Mouse (Mus musculus): ENCODE data around the gene Rem1. TPM values are rescaled to one million over a fixed set of nuclear protein-coding genes. Genes with fewer than 3 reads are reported as not detected.
A peak's percentile ranks its signal among the peaks of the same experiment; 100 is the strongest.

Gene Rem1
- total and polyA plus RNA-seq, 2 experiments from 2014 or later = 10.2 to 12.5 TPM

DNA sequence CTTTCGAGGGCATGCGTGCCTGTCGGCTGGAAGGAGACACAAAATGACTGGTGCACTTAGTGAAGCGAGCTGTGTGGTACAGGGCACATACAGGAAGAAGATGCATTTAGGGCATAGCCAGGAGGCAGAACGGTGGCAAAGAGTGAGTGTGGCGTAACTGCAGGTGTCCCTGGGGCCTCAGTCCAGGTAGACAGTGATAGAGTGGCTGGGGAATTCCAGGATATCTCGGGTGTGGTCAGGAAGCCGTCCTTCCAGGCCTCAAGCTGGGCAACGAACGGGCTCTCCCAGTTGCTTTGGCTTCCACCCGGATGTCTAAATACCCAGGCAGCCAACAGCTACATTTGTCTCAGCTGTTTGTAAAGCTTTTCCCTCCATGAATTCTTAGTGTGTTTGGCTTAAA lies 47.4 kb downstream of the Rem1 start:
- TF ChIP-seq CTCF (IDR thresholded peaks at IDR 0.05; ENCODE audit: low read depth) (no peak), EP300 (IDR thresholded peaks at IDR 0.05; ENCODE audit: low read depth) (no peak)
- H3K36me3 ChIP-seq (replicated peaks; ENCODE audit: control insufficient read depth, insufficient read depth, low read length) = peaks cover 37% of the 10 kb centered on the region
- DNase-seq (ENCODE audit: low spot score) = no peak
- H3K9ac ChIP-seq (replicated peaks; ENCODE audit: low read depth, low read length) = no peak overlapping the region
- no peaks in the 10 kb centered on the region for H3K27me3 ChIP-seq (ENCODE audit: control insufficient read depth, insufficient read depth, low read length)
- 66% methylated on average over 11 of the region's 11 CpGs for WGBS
- no peaks in the 10 kb centered on the region for H3K9me3 ChIP-seq (replicated peaks; ENCODE audit: control insufficient read depth, low read length)
- H3K27ac ChIP-seq (ENCODE audit: low read depth) = no peak overlapping the region
- no peak overlapping the region for H3K4me3 ChIP-seq (ENCODE audit: low read depth, low read length)
- peaks cover 25% of the 10 kb centered on the region for H3K4me1 ChIP-seq (ENCODE audit: control insufficient read depth, insufficient read depth)
- ATAC-seq (ENCODE audit: insufficient read depth, low read depth) = no peak
- no peak overlapping the region for H3K4me2 ChIP-seq (ENCODE audit: low read depth, low read length)

DNA sequence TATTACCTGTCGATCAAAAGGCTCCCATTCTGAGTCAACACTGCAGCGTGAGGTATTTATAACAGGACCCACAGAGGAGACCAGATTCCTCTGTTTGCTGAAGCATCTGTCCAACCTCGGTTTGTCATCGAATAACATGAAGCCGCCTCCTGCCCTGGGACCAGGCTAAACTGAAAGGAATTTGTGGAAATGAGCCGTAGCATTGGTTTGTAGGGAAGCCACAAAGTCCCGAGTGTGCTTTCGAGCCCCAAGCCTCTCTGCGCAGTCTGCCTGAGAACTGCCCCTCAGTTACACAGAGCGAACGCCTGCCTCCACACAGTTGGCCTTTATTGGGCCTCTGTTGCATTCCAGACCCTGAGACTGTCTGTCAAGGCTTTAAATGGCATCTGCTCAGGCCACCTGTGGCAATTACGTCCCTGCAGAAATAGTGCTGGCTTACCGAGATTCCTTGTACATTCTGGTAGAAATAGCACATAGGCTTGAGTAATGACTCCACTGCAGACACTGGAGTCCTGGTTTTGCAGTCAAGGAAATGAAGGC lies 48.6 kb downstream of the Rem1 start:
- TF ChIP-seq CTCF (IDR thresholded peaks at IDR 0.05; ENCODE audit: low read depth) = no peak
- ATAC-seq (ENCODE audit: insufficient read depth, low read depth) (no peak), DNase-seq (ENCODE audit: low spot score) (no peak)
- Histone ChIP-seq H3K27me3 (ENCODE audit: control insufficient read depth, insufficient read depth, low read length) (no peaks in the 10 kb centered on the region), H3K27ac (ENCODE audit: low read depth) (no peak overlapping the region), H3K9ac (replicated peaks; ENCODE audit: low read depth, low read length) (no peak overlapping the region), H3K36me3 (replicated peaks; ENCODE audit: control insufficient read depth, insufficient read depth, low read length) (peaks cover 48% of the 10 kb centered on the region), H3K9me3 (replicated peaks; ENCODE audit: control insufficient read depth, low read length) (no peaks in the 10 kb centered on the region), H3K4me3 (ENCODE audit: low read depth, low read length) (no peak overlapping the region), H3K4me1 (ENCODE audit: control insufficient read depth, insufficient read depth) (peaks cover 23% of the 10 kb centered on the region), H3K4me2 (ENCODE audit: low read depth, low read length) (no peak overlapping the region)
- 67% methylated on average over 13 of the region's 13 CpGs for WGBS

DNA sequence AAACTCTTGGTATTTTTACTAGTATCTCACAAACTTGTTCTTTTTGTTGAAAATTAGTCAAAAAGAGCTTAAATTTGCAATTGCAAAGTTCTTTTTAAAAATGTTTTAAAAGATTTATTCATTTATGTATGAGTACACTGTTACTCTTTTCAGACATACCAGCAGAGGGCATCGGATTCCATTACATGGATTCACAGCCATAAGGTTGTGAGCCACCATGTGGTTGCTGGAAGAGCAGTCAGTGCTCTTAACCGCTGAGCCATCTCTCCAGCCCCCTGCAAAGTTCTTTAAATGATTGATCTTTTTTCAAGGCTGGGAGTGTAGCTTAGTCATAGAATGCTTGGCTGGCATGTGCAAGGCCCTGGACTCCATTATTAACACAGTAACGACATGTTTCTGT lies 51.6 kb downstream of the Rem1 start:
- Histone ChIP-seq H3K9ac (replicated peaks; ENCODE audit: low read depth, low read length) (no peak overlapping the region), H3K4me2 (ENCODE audit: low read depth, low read length) (no peak overlapping the region), H3K4me1 (ENCODE audit: control insufficient read depth, insufficient read depth) (peaks cover 6% of the 10 kb centered on the region), H3K4me3 (ENCODE audit: low read depth, low read length) (no peak overlapping the region), H3K36me3 (replicated peaks; ENCODE audit: control insufficient read depth, insufficient read depth, low read length) (peaks cover 78% of the 10 kb centered on the region), H3K27me3 (ENCODE audit: control insufficient read depth, insufficient read depth, low read length) (no peaks in the 10 kb centered on the region), H3K9me3 (replicated peaks; ENCODE audit: control insufficient read depth, low read length) (no peaks in the 10 kb centered on the region), H3K27ac (ENCODE audit: low read depth) (no peak overlapping the region)
- no peak for TF ChIP-seq EP300 (IDR thresholded peaks at IDR 0.05; ENCODE audit: low read depth)
- peak; percentile 82 for TF ChIP-seq CTCF (IDR thresholded peaks at IDR 0.05; ENCODE audit: low read depth)
- peak; percentile 74 for DNase-seq (ENCODE audit: low spot score)
- ATAC-seq (ENCODE audit: insufficient read depth, low read depth) = peak; percentile 71
- WGBS = 50% methylated on average over 3 of the region's 3 CpGs

DNA sequence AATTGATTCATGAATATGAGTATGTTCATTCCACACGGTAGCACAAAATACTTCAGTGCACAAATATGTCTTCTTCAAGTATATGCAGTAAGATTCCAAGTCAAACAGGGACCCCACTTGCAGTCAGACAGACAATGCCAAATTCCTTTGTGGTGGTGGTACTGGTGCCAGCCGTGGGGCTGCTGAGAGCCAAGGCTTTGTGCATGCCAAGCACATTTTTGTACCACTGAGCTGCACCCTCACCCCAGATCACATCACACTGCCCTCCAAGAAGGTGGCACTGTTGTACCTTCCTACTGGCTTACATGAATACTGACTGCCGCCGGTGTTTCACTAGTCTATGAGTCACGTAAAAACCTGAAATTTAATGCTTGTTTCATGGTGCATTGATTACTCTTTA lies 52.2 kb downstream of the Rem1 start:
- H3K4me2 ChIP-seq (ENCODE audit: low read depth, low read length) = no peak overlapping the region
- H3K9ac ChIP-seq (replicated peaks; ENCODE audit: low read depth, low read length) = no peak overlapping the region
- ATAC-seq (ENCODE audit: insufficient read depth, low read depth) (no peak), DNase-seq (ENCODE audit: low spot score) (no peak)
- no peak overlapping the region for H3K27ac ChIP-seq (ENCODE audit: low read depth)
- H3K4me3 ChIP-seq (ENCODE audit: low read depth, low read length) = no peak overlapping the region
- WGBS = 86% methylated on average over 5 of the region's 5 CpGs
- H3K9me3 ChIP-seq (replicated peaks; ENCODE audit: control insufficient read depth, low read length) = no peaks in the 10 kb centered on the region
- no peak for TF ChIP-seq CTCF (IDR thresholded peaks at IDR 0.05; ENCODE audit: low read depth)
- no peak for TF ChIP-seq EP300 (IDR thresholded peaks at IDR 0.05; ENCODE audit: low read depth)
- peaks cover 6% of the 10 kb centered on the region for H3K4me1 ChIP-seq (ENCODE audit: control insufficient read depth, insufficient read depth)
- H3K27me3 ChIP-seq (ENCODE audit: control insufficient read depth, insufficient read depth, low read length) = no peaks in the 10 kb centered on the region
- H3K36me3 ChIP-seq (replicated peaks; ENCODE audit: control insufficient read depth, insufficient read depth, low read length) = peaks cover 84% of the 10 kb centered on the region

DNA sequence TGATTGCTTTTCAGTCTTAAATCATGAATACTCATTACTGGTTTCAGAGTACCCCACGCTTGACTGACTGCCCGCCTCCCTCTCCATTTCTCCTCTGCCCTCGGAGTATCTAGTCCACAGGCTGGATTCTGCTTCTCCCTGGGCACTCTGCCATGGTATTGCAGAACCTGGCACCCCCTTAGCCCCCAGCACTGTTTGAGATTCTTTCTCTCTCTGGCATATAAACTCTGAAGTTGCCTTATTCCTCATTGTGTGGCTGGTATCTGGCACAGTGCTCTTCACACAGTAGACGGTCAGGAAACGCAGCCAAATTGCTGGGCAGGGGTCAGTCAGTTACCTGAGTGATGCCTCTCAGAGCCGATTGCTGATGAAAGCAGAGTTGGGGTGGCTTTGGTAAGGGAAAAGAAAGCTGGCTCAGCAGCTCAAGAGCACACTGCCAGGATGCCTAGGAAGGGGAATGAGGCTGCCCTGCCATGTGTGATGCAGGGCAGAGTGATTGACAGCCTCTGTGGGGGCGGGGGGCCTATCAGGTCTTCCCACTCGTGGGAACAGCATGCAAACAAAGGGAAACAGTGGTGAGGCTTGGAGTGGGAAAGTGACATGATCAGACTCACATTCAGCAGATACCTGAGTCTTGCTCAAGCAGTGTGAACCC lies 53.1 kb downstream of the Rem1 start:
- Histone ChIP-seq H3K9me3 (replicated peaks; ENCODE audit: control insufficient read depth, low read length) (no peaks in the 10 kb centered on the region), H3K4me1 (ENCODE audit: control insufficient read depth, insufficient read depth) (peaks cover 6% of the 10 kb centered on the region), H3K4me3 (ENCODE audit: low read depth, low read length) (no peak overlapping the region), H3K9ac (replicated peaks; ENCODE audit: low read depth, low read length) (no peak overlapping the region), H3K27ac (ENCODE audit: low read depth) (no peak overlapping the region), H3K27me3 (ENCODE audit: control insufficient read depth, insufficient read depth, low read length) (no peaks in the 10 kb centered on the region), H3K4me2 (ENCODE audit: low read depth, low read length) (no peak overlapping the region), H3K36me3 (replicated peaks; ENCODE audit: control insufficient read depth, insufficient read depth, low read length) (peaks cover 93% of the 10 kb centered on the region)
- DNase-seq (ENCODE audit: low spot score) = no peak
- no peak for ATAC-seq (ENCODE audit: insufficient read depth, low read depth)
- 68% methylated on average over 8 of the region's 8 CpGs for WGBS
- TF ChIP-seq EP300 (IDR thresholded peaks at IDR 0.05; ENCODE audit: low read depth) = no peak
- no peak for TF ChIP-seq CTCF (IDR thresholded peaks at IDR 0.05; ENCODE audit: low read depth)

DNA sequence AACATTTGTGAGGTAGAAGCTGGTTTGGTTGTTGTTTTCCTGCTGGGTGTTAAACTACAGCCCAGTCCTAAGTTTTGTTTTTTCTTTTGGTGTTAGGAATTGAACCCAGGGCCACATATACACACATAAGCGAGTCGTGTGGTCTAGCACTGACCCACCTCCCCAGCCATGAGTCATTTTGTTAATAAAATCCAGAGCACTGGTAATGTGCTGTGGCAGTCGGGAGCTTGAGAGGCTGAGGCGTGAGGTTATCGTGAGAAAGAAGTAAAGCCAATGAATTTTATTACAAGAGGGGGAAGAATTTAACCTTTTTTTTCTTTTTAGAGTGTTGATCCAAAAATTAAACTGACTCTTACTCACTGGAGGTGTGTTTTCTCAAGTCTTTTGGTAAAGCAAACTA lies 56.3 kb downstream of the Rem1 start:
- Histone ChIP-seq H3K27me3 (ENCODE audit: control insufficient read depth, insufficient read depth, low read length) (no peaks in the 10 kb centered on the region), H3K9ac (replicated peaks; ENCODE audit: low read depth, low read length) (no peak overlapping the region)
- WGBS = 76% methylated on average over 5 of the region's 5 CpGs

More for the DNA sequence above, 56.3 kb downstream of the Rem1 start:
- TF ChIP-seq CTCF (IDR thresholded peaks at IDR 0.05; ENCODE audit: low read depth) = no peak
- TF ChIP-seq EP300 (IDR thresholded peaks at IDR 0.05; ENCODE audit: low read depth) = no peak
- no peak overlapping the region for H3K4me2 ChIP-seq (ENCODE audit: low read depth, low read length)
- peaks cover 93% of the 10 kb centered on the region for H3K36me3 ChIP-seq (replicated peaks; ENCODE audit: control insufficient read depth, insufficient read depth, low read length)
- no peak overlapping the region for H3K4me3 ChIP-seq (ENCODE audit: low read depth, low read length)
- no peak for DNase-seq (ENCODE audit: low spot score)
- no peaks in the 10 kb centered on the region for H3K9me3 ChIP-seq (replicated peaks; ENCODE audit: control insufficient read depth, low read length)
- no peak for ATAC-seq (ENCODE audit: insufficient read depth, low read depth)
- H3K27ac ChIP-seq (ENCODE audit: low read depth) = no peak overlapping the region
- H3K4me1 ChIP-seq (ENCODE audit: control insufficient read depth, insufficient read depth) = peaks cover 6% of the 10 kb centered on the region

Other genes starting within 250 kb of the Rem1 start
- 19.9 and 30.0 TPM in 2 replicates for gene Sox12, start 228.9 kb upstream of the Rem1 start, total RNA-seq (2014; rRNA removed; ENCODE audit: low replicate concordance)
- gene Sox12, start 228.9 kb upstream of the Rem1 start, polyA plus RNA-seq (2015; fragmentation: Nextera tagmentation; extraction: Ambion mirVana) = 5.0 and 5.5 TPM in 2 replicates
- gene Zcchc3, start 211.9 kb upstream of the Rem1 start, total RNA-seq (2014; rRNA removed; ENCODE audit: low replicate concordance) = 21.1 and 27.2 TPM in 2 replicates
- gene Zcchc3, start 211.9 kb upstream of the Rem1 start, polyA plus RNA-seq (2015; fragmentation: Nextera tagmentation; extraction: Ambion mirVana) = 18.3 and 20.6 TPM in 2 replicates
- gene 6820408C15Rik, start 211.4 kb upstream of the Rem1 start, total RNA-seq (2014; rRNA removed; ENCODE audit: low replicate concordance) = 0.15 and 1.7 TPM in 2 replicates
- gene 6820408C15Rik, start 211.4 kb upstream of the Rem1 start, polyA plus RNA-seq (2015; fragmentation: Nextera tagmentation; extraction: Ambion mirVana) = 5.4 and 5.6 TPM in 2 replicates
- not detected in 2 replicates for gene Defb23, start 162.3 kb upstream of the Rem1 start, total RNA-seq (2014; rRNA removed; ENCODE audit: low replicate concordance)
- not detected in 2 replicates for gene Defb23, start 162.3 kb upstream of the Rem1 start, polyA plus RNA-seq (2015; fragmentation: Nextera tagmentation; extraction: Ambion mirVana)
- gene Defb20, start 149.9 kb upstream of the Rem1 start, total RNA-seq (2014; rRNA removed; ENCODE audit: low replicate concordance) = not detected in 2 replicates
- not detected in 2 replicates for gene Defb20, start 149.9 kb upstream of the Rem1 start, polyA plus RNA-seq (2015; fragmentation: Nextera tagmentation; extraction: Ambion mirVana)
- gene Defb22, start 136.8 kb upstream of the Rem1 start, total RNA-seq (2014; rRNA removed; ENCODE audit: low replicate concordance) = not detected in 2 replicates
- not detected in 2 replicates for gene Defb22, start 136.8 kb upstream of the Rem1 start, polyA plus RNA-seq (2015; fragmentation: Nextera tagmentation; extraction: Ambion mirVana)
- gene Defb26, start 115.3 kb upstream of the Rem1 start, total RNA-seq (2014; rRNA removed; ENCODE audit: low replicate concordance) = not detected in 2 replicates
- not detected in 2 replicates for gene Defb26, start 115.3 kb upstream of the Rem1 start, polyA plus RNA-seq (2015; fragmentation: Nextera tagmentation; extraction: Ambion mirVana)
- gene Defb28, start 108.7 kb upstream of the Rem1 start, total RNA-seq (2014; rRNA removed; ENCODE audit: low replicate concordance) = not detected in 2 replicates
- gene Defb28, start 108.7 kb upstream of the Rem1 start, polyA plus RNA-seq (2015; fragmentation: Nextera tagmentation; extraction: Ambion mirVana) = not detected in 2 replicates
- not detected in 2 replicates for gene Defb29, start 86.9 kb upstream of the Rem1 start, total RNA-seq (2014; rRNA removed; ENCODE audit: low replicate concordance)
- gene Defb29, start 86.9 kb upstream of the Rem1 start, polyA plus RNA-seq (2015; fragmentation: Nextera tagmentation; extraction: Ambion mirVana) = not detected in 2 replicates
- not detected in 2 replicates for gene Gm17416, start 57.6 kb upstream of the Rem1 start, total RNA-seq (2014; rRNA removed; ENCODE audit: low replicate concordance)
- not detected in 2 replicates for gene Gm17416, start 57.6 kb upstream of the Rem1 start, polyA plus RNA-seq (2015; fragmentation: Nextera tagmentation; extraction: Ambion mirVana)
- not detected in 2 replicates for gene Defb21, start 54.2 kb upstream of the Rem1 start, total RNA-seq (2014; rRNA removed; ENCODE audit: low replicate concordance)
- not detected in 2 replicates for gene Defb21, start 54.2 kb upstream of the Rem1 start, polyA plus RNA-seq (2015; fragmentation: Nextera tagmentation; extraction: Ambion mirVana)
- not detected in 2 replicates for gene Defb19, start 46.6 kb upstream of the Rem1 start, total RNA-seq (2014; rRNA removed; ENCODE audit: low replicate concordance)
- gene Defb19, start 46.6 kb upstream of the Rem1 start, polyA plus RNA-seq (2015; fragmentation: Nextera tagmentation; extraction: Ambion mirVana) = 2.2 and 2.6 TPM in 2 replicates
- gene Defb45, start 27.6 kb upstream of the Rem1 start, total RNA-seq (2014; rRNA removed; ENCODE audit: low replicate concordance) = not detected in 2 replicates
- gene Defb45, start 27.6 kb upstream of the Rem1 start, polyA plus RNA-seq (2015; fragmentation: Nextera tagmentation; extraction: Ambion mirVana) = not detected in 2 replicates
- gene Defb36, start 22.6 kb upstream of the Rem1 start, total RNA-seq (2014; rRNA removed; ENCODE audit: low replicate concordance) = not detected in 2 replicates
- gene Defb36, start 22.6 kb upstream of the Rem1 start, polyA plus RNA-seq (2015; fragmentation: Nextera tagmentation; extraction: Ambion mirVana) = not detected in 2 replicates
- gene Defb25, start 3.9 kb upstream of the Rem1 start, total RNA-seq (2014; rRNA removed; ENCODE audit: low replicate concordance) = not detected in 2 replicates
- gene Defb25, start 3.9 kb upstream of the Rem1 start, polyA plus RNA-seq (2015; fragmentation: Nextera tagmentation; extraction: Ambion mirVana) = 0.53 and 0.54 TPM in 2 replicates
- gene H13, start 42.5 kb downstream of the Rem1 start, total RNA-seq (2014; rRNA removed; ENCODE audit: low replicate concordance) = 68.6 and 72.9 TPM in 2 replicates
- gene H13, start 42.5 kb downstream of the Rem1 start, polyA plus RNA-seq (2015; fragmentation: Nextera tagmentation; extraction: Ambion mirVana) = 53.4 and 55.0 TPM in 2 replicates
- 6.5 and 11.7 TPM in 2 replicates for gene Mcts2, start 60.1 kb downstream of the Rem1 start, total RNA-seq (2014; rRNA removed; ENCODE audit: low replicate concordance)
- gene Mcts2, start 60.1 kb downstream of the Rem1 start, polyA plus RNA-seq (2015; fragmentation: Nextera tagmentation; extraction: Ambion mirVana) = 30.9 and 31.6 TPM in 2 replicates
- 146 and 188 TPM in 2 replicates for gene Id1, start 109.3 kb downstream of the Rem1 start, total RNA-seq (2014; rRNA removed; ENCODE audit: low replicate concordance)
- gene Id1, start 109.3 kb downstream of the Rem1 start, polyA plus RNA-seq (2015; fragmentation: Nextera tagmentation; extraction: Ambion mirVana) = 46.7 and 59.3 TPM in 2 replicates
- gene Cox4i2, start 127.2 kb downstream of the Rem1 start, total RNA-seq (2014; rRNA removed; ENCODE audit: low replicate concordance) = 13.4 and 29.9 TPM in 2 replicates
- gene Cox4i2, start 127.2 kb downstream of the Rem1 start, polyA plus RNA-seq (2015; fragmentation: Nextera tagmentation; extraction: Ambion mirVana) = 17.0 and 21.4 TPM in 2 replicates
- gene Bcl2l1, start 204.8 kb downstream of the Rem1 start, total RNA-seq (2014; rRNA removed; ENCODE audit: low replicate concordance) = 60.9 and 75.6 TPM in 2 replicates
- gene Bcl2l1, start 204.8 kb downstream of the Rem1 start, polyA plus RNA-seq (2015; fragmentation: Nextera tagmentation; extraction: Ambion mirVana) = 34.5 and 35.0 TPM in 2 replicates
- gene Tpx2, start 221.0 kb downstream of the Rem1 start, total RNA-seq (2014; rRNA removed; ENCODE audit: low replicate concordance) = 8.1 and 13.6 TPM in 2 replicates
- 15.0 and 15.1 TPM in 2 replicates for gene Tpx2, start 221.0 kb downstream of the Rem1 start, polyA plus RNA-seq (2015; fragmentation: Nextera tagmentation; extraction: Ambion mirVana)

All from heart, postnatal 0 days (tissue).